Mouse (Mus musculus): ENCODE data around the gene Mphosph6. TPM values are rescaled to one million over a fixed set of nuclear protein-coding genes. Genes with fewer than 3 reads are reported as not detected.

Mphosph6 gene
- 10 to 100 TPM; 21.4 to 22.0 TPM for total RNA-seq (2023)

DNA sequence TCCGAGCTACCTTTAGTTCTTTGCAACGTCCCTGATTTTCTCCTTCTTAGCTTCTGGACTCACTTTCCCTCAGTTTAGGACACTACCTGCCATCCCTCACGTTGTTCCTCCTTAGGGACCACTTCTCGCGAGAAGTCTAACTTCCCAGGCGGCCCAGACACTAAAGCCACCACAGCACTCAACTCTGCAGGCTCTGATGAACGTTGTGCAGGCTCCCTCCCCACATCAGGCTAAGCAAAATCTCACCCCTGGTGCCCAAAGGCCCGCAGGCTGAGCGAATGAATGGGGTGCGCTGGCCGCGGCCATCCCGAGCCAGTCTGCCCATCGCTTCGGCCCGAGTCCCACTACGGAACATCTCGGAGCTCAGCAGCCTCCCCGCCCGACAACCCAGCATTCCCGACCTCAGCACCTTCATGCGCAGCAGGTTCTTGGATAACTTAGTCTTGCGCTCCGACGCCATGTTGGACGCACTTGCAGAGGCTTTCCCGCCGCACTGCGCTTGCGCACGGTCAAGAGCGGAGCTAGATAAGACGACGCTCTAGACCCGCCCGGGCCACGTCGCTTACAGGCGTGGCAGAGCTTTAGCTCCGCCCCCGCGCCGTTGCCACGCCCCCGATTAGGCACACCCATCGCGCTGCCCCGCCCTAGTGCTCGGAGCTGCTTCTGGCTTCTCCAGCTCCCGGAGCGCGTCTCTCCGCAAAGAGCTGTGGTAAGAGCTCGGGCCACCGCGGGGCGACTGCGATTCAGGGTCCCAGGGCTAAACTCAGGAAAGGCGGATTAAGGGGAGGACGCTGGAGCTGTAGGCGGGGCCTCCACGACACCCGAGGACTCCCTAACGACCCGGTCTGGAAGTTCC is at the start of gene Mphosph6:
Mphosph6 (minus strand) TSS at position 501 of the 856 bp plus-strand sequence.

Other genes starting within 250 kb of the Mphosph6 start
- 1 to 10 TPM; 1.4 to 2.1 TPM for gene Sdr42e1, start 128.3 kb downstream of the Mphosph6 start, total RNA-seq (2023)
- gene Hsd17b2, start 100.0 kb downstream of the Mphosph6 start, total RNA-seq (2023) = not detected

Measured in B cell, adult 67 days (primary cell).